Comparison of ENCODE assay signal across 8 mouse cellular contexts in the genomic region with DNA sequence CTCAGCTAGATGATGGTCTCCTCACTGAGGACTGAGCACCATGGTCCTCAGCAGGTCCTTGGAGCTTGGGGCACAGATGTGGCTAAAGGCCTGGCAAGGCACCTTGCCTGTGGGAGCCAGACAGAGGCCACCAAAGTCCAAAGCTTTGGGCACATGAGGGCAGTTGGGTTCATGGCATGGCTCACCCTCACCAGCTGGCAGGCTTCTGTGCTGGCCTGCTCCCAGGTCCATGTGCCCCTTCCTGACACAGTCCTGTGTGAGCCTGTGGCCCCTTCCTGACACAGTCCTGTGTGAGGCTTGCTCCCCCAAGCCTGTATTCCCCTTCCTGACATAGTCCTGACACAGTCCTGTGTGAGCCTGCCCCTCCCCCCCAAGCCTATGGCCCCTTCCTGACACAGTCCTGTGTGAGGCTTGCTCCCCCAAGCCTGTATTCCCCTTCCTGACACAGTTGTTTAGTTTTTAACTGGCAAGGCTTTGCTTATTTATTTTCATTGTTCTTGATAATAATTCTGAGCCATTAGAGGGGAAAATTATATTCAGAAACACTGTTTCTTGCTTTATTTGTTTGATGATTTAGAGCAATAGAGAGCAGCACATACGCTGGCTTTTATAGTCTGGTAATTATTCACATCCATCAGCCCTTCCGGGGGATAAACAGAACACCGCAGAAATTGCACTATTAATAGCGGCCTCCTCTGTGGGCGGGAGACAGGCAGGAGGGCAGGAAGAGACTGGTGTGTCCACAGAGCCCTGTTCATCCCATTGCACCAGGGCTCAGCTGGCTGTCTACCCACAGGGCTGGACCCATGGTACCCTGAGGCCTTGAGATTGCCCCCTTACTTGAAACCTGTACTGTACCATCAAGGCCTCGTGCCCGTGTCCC. TPM values are rescaled to one million over a fixed set of nuclear protein-coding genes. Genes with fewer than 3 reads are reported as not detected.
DNase-seq lines count a peak whose midpoint lies in the region; ATAC-seq and TF ChIP-seq lines count a peak whose summit lies in the region.

No protein-coding gene starts in this region.

- H3K27me3 ChIP-seq in heart, embryonic 14.5 days (ENCODE audit: control insufficient read depth, insufficient read depth, low read length) = no peaks in the 10 kb centered on the region
- H3K27me3 ChIP-seq in neural tube, embryonic 11.5 days (ENCODE audit: control insufficient read depth, insufficient read depth, low read length) = no peaks in the 10 kb centered on the region
- H3K27me3 ChIP-seq in liver, embryonic 12.5 days (replicated peaks) = no peaks in the 10 kb centered on the region
- H3K27me3 ChIP-seq in stomach, postnatal 0 days (ENCODE audit: control insufficient read depth, insufficient read depth, low read length) = no peaks in the 10 kb centered on the region

- H3K4me2 ChIP-seq in heart, embryonic 14.5 days (ENCODE audit: low read length) = no peak overlapping the region
- no peak overlapping the region for H3K4me2 ChIP-seq in neural tube, embryonic 11.5 days (ENCODE audit: low read depth)
- H3K4me2 ChIP-seq in liver, embryonic 12.5 days = no peak overlapping the region
- H3K4me2 ChIP-seq in stomach, postnatal 0 days (replicated peaks; ENCODE audit: low read depth) = no peak overlapping the region

- no peak for TF ChIP-seq EP300 in stomach, postnatal 0 days (optimal IDR thresholded peaks at IDR 0.05)

- no peaks in the 10 kb centered on the region for H3K9me3 ChIP-seq in heart, embryonic 14.5 days (ENCODE audit: control insufficient read depth, low read length)
- H3K9me3 ChIP-seq in neural tube, embryonic 11.5 days (ENCODE audit: control insufficient read depth, low read length) = no peaks in the 10 kb centered on the region
- no peaks in the 10 kb centered on the region for H3K9me3 ChIP-seq in liver, embryonic 12.5 days (replicated peaks)
- no peaks in the 10 kb centered on the region for H3K9me3 ChIP-seq in stomach, postnatal 0 days (ENCODE audit: control insufficient read depth, low read length)

- WGBS in heart, embryonic 14.5 days = 24% methylated on average over 7 of the region's 7 CpGs
- WGBS in neural tube, embryonic 11.5 days = 74% methylated on average over 7 of the region's 7 CpGs
- 66% methylated on average over 7 of the region's 7 CpGs for WGBS in liver, embryonic 12.5 days (ENCODE audit: insufficient replicate concordance)
- WGBS in stomach, postnatal 0 days = 43% methylated on average over 7 of the region's 7 CpGs

- H3K36me3 ChIP-seq in heart, embryonic 14.5 days (ENCODE audit: control insufficient read depth, insufficient read depth, low read length) = peaks cover 65% of the 10 kb centered on the region
- no peaks in the 10 kb centered on the region for H3K36me3 ChIP-seq in neural tube, embryonic 11.5 days (ENCODE audit: control insufficient read depth, insufficient read depth, low read length)
- H3K36me3 ChIP-seq in liver, embryonic 12.5 days = peaks cover 34% of the 10 kb centered on the region
- peaks cover 8% of the 10 kb centered on the region; the same call in 1 of the 2 replicates for H3K36me3 ChIP-seq in stomach, postnatal 0 days (ENCODE audit: control insufficient read depth, insufficient read depth, low read length)

- no peak overlapping the region for H3K4me3 ChIP-seq in heart, embryonic 14.5 days (ENCODE audit: control insufficient read depth in 1 of 2, insufficient read depth in 1 of 2, low read depth in 1 of 2, low read length in 2 of 2)
- H3K4me3 ChIP-seq in neural tube, embryonic 11.5 days (ENCODE audit: low read depth, low read length) = no peak overlapping the region
- H3K4me3 ChIP-seq in liver, embryonic 12.5 days = no peak overlapping the region
- H3K4me3 ChIP-seq in stomach, postnatal 0 days (ENCODE audit: low read depth, low read length) = no peak overlapping the region

- H3K4me1 ChIP-seq in heart, embryonic 14.5 days (ENCODE audit: control insufficient read depth in 2 of 2, insufficient read depth in 2 of 2, low read length in 2 of 2) = peaks cover 10 to 23% of the 10 kb centered on the region in 2 experiments
- H3K4me1 ChIP-seq in neural tube, embryonic 11.5 days (ENCODE audit: control insufficient read depth, insufficient read depth, low read length) = 0 out of 2 replicates have a peak, but pooled peaks cover 5% of the 10 kb centered on the region
- H3K4me1 ChIP-seq in liver, embryonic 12.5 days = peaks cover 18% of the 10 kb centered on the region
- 0 out of 2 replicates have a peak, but pooled peaks cover 6% of the 10 kb centered on the region for H3K4me1 ChIP-seq in stomach, postnatal 0 days (replicated peaks; ENCODE audit: control insufficient read depth, insufficient read depth)

- no peak for ATAC-seq in heart, embryonic 14.5 days (ENCODE audit: insufficient number of reproducible peaks, insufficient read depth, low FRiP score, low read depth)
- peak; percentile 52; the same call in 1 of the 2 replicates for ATAC-seq in neural tube, embryonic 11.5 days (ENCODE audit: insufficient read depth, low FRiP score, low TSS enrichment)
- ATAC-seq in liver, embryonic 12.5 days = peak; percentile 41; the same call in 1 of the 2 replicates
- no peak for ATAC-seq in stomach, postnatal 0 days (ENCODE audit: low FRiP score, low TSS enrichment)

- peak overlapping the region in 1 of 2 experiments; percentile 47; a peak in 1 of 4 replicates for H3K27ac ChIP-seq in heart, embryonic 14.5 days (replicated peaks in 1 of 2; ENCODE audit: control insufficient read depth in 1 of 2, insufficient read depth in 1 of 2, low read depth in 2 of 2, low read length in 2 of 2)
- peak overlapping the region; percentile 63; the same call in 1 of the 2 replicates for H3K27ac ChIP-seq in neural tube, embryonic 11.5 days (ENCODE audit: low read depth, low read length)
- peak overlapping the region; percentile 22; the same call in 1 of the 2 replicates for H3K27ac ChIP-seq in liver, embryonic 12.5 days
- H3K27ac ChIP-seq in stomach, postnatal 0 days (replicated peaks) = peak overlapping the region; percentile 56

- DNase-seq in heart, adult 9 months (ENCODE audit: low spot score in 2 of 2) = no peak
- DNase-seq in neural tube, embryonic 11.5 days (ENCODE audit: low spot score) = no peak
- DNase-seq in neural tube, embryonic 10.5 days (ENCODE audit: extremely low spot score, low spot score) = no peak
- no peak for DNase-seq in stomach, postnatal 0 days (ENCODE audit: low spot score)
- no peak for DNase-seq in frontal cortex, postnatal 25 days (ENCODE audit: low spot score in 2 of 2)
- no peak for DNase-seq in urinary bladder, postnatal 10 days (ENCODE audit: low spot score)

- H3K9ac ChIP-seq in heart, embryonic 14.5 days (ENCODE audit: low read length) = 0 out of 2 replicates have a peak overlapping the region, but pooled peaks have one; percentile 0
- no peak overlapping the region for H3K9ac ChIP-seq in neural tube, embryonic 11.5 days (ENCODE audit: low read length)
- H3K9ac ChIP-seq in liver, embryonic 12.5 days = no peak overlapping the region
- H3K9ac ChIP-seq in stomach, postnatal 0 days (ENCODE audit: low read length) = no peak overlapping the region

- TF ChIP-seq CTCF in stomach, postnatal 0 days (IDR thresholded peaks at IDR 0.05; ENCODE audit: low read depth) = no peak

RNA-seq across cellular contexts. Expression of a gene that starts 40.2 kb away (rescaled TPM):
- polyA plus RNA-seq in heart, embryonic 14.5 days (2014; fragmentation: Nextera tagmentation; extraction: Ambion mirVana) = 24.1 and 24.4 TPM in 2 replicates
- 53.5 and 59.9 TPM in 2 replicates for polyA plus RNA-seq in neural tube, embryonic 11.5 days (2014; fragmentation: Nextera tagmentation; extraction: Ambion mirVana)
- 13.6 and 13.9 TPM in 2 replicates for polyA plus RNA-seq in liver, embryonic 12.5 days (2016; fragmentation: Nextera tagmentation; extraction: Ambion mirVana)
- polyA plus RNA-seq in stomach, postnatal 0 days (2015; fragmentation: Nextera tagmentation; extraction: Ambion mirVana) = 13.5 and 15.0 TPM in 2 replicates

Comparison
In these comparisons a context has a peak if more than half of its experiments do, and no peak if none do; other contexts are left out.
1. ATAC-seq: peak in neural tube, embryonic 11.5 days (single experiment) and liver, embryonic 12.5 days (single experiment); none in heart, embryonic 14.5 days (single experiment) and stomach, postnatal 0 days (single experiment).